19 mouse cellular contexts compared by ENCODE assay signal in the genomic region with DNA sequence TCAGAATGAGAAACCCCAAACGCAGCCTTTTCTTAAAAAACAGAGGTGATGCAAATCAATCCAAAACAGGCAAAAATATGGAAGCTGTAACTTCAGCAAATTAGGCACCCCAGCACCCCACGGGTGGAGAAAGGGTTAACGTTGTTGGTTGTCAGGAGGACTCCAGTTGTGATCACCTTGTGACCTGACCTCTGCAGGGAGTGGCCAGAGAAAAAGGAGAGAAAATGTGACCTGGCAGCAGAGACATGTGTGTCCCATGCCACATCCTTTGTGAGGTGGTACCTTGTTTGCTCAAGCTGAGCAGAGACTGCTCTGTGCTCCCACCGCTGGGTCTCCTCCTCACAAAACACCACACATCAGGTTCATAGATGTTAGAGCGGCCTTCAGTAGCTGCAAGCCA.
A peak's percentile ranks its signal among the peaks of the same experiment; 100 is the strongest.
DNase-seq lines count a peak whose midpoint lies in the region; ATAC-seq lines count a peak whose summit lies in the region.
"Had no signal": no experiment of that assay in that cellular context is flagged by ENCODE, and none has a peak within 500 bp of the region (broad histone marks: within the 10 kb centered on the region; RNA-seq: fewer than 3 reads in every experiment).

No protein-coding gene starts in this region.

- 0 out of 2 replicates have a peak overlapping the region, but pooled peaks have one; percentile 1 for H3K27ac ChIP-seq in brown adipose tissue, adult 24 weeks (replicated peaks; ENCODE audit: low read depth, low read length)
- H3K27ac ChIP-seq in forebrain, embryonic 12.5 days: peak overlapping the region; percentile 95
- H3K27ac ChIP-seq in hindbrain, embryonic 13.5 days: peak overlapping the region; percentile 92
- peak overlapping the region; percentile 92 for H3K27ac ChIP-seq in midbrain, embryonic 14.5 days (replicated peaks; ENCODE audit: low read depth, low read length)
- H3K27ac ChIP-seq: embryonic facial prominence, embryonic 15.5 days; heart, adult 2 months; heart, embryonic 15.5 days; limb, embryonic 15.5 days; stomach, embryonic 15.5 days had no signal

- H3K4me1 ChIP-seq in brown adipose tissue, adult 24 weeks (ENCODE audit: control insufficient read depth, insufficient read depth, insufficient read length, low read length): peaks cover 42% of the 10 kb centered on the region
- peaks cover 85% of the 10 kb centered on the region for H3K4me1 ChIP-seq in forebrain, embryonic 12.5 days
- peaks cover 82% of the 10 kb centered on the region for H3K4me1 ChIP-seq in hindbrain, embryonic 13.5 days (replicated peaks)
- peaks cover 72% of the 10 kb centered on the region for H3K4me1 ChIP-seq in midbrain, embryonic 14.5 days (ENCODE audit: control insufficient read depth, insufficient read depth, low read length)

- 59% methylated on average over 5 of the region's 5 CpGs for WGBS in forebrain, embryonic 12.5 days
- 50% methylated on average over 5 of the region's 5 CpGs for WGBS in hindbrain, embryonic 13.5 days
- WGBS in midbrain, embryonic 14.5 days: 50% methylated on average over 5 of the region's 5 CpGs

- H3K9ac ChIP-seq in forebrain, embryonic 12.5 days: peak overlapping the region; percentile 38
- H3K9ac ChIP-seq in hindbrain, embryonic 13.5 days: no peak overlapping the region; the same call in 1 of the 2 replicates
- H3K9ac ChIP-seq in midbrain, embryonic 14.5 days (replicated peaks; ENCODE audit: low read length): peak overlapping the region; percentile 28; the same call in 1 of the 2 replicates
- H3K9ac ChIP-seq: embryonic facial prominence, embryonic 15.5 days; heart, embryonic 15.5 days; limb, embryonic 15.5 days; stomach, embryonic 15.5 days had no signal

- no peaks in the 10 kb centered on the region for H3K9me3 ChIP-seq in forebrain, embryonic 12.5 days
- H3K9me3 ChIP-seq in hindbrain, embryonic 13.5 days: no peaks in the 10 kb centered on the region
- H3K9me3 ChIP-seq in midbrain, embryonic 14.5 days (ENCODE audit: control insufficient read depth, low read length): no peaks in the 10 kb centered on the region
- H3K9me3 ChIP-seq: embryonic facial prominence, embryonic 15.5 days; heart, embryonic 15.5 days; limb, embryonic 15.5 days; stomach, embryonic 15.5 days had no signal

- no peaks in the 10 kb centered on the region for H3K36me3 ChIP-seq in forebrain, embryonic 12.5 days (replicated peaks)
- H3K36me3 ChIP-seq in hindbrain, embryonic 13.5 days: no peaks in the 10 kb centered on the region
- H3K36me3 ChIP-seq in midbrain, embryonic 14.5 days (ENCODE audit: control insufficient read depth, insufficient read depth, low read length): no peaks in the 10 kb centered on the region
- H3K36me3 ChIP-seq: embryonic facial prominence, embryonic 15.5 days; heart, embryonic 15.5 days; limb, embryonic 15.5 days; stomach, embryonic 15.5 days had no signal

- H3K4me3 ChIP-seq in brown adipose tissue, adult 24 weeks (ENCODE audit: insufficient read depth, low read depth, low read length): no peak overlapping the region
- no peak overlapping the region for H3K4me3 ChIP-seq in forebrain, embryonic 12.5 days (replicated peaks)
- H3K4me3 ChIP-seq in hindbrain, embryonic 13.5 days: no peak overlapping the region
- no peak overlapping the region for H3K4me3 ChIP-seq in midbrain, embryonic 14.5 days (replicated peaks; ENCODE audit: low read depth, low read length)
- H3K4me3 ChIP-seq: embryonic facial prominence, embryonic 15.5 days; heart, adult 2 months; heart, embryonic 15.5 days; limb, embryonic 15.5 days; stomach, embryonic 15.5 days had no signal

- H3K4me2 ChIP-seq in forebrain, embryonic 12.5 days: no peak overlapping the region
- no peak overlapping the region for H3K4me2 ChIP-seq in hindbrain, embryonic 13.5 days
- no peak overlapping the region for H3K4me2 ChIP-seq in midbrain, embryonic 14.5 days (ENCODE audit: low read length)
- H3K4me2 ChIP-seq: limb, embryonic 15.5 days; stomach, embryonic 15.5 days had no signal

- ATAC-seq in forebrain, embryonic 12.5 days (ENCODE audit: low FRiP score): no peak
- no peak for ATAC-seq in hindbrain, embryonic 13.5 days (ENCODE audit: low FRiP score)
- no peak for ATAC-seq in midbrain, embryonic 14.5 days (ENCODE audit: low FRiP score, low TSS enrichment)

- peaks cover 10% of the 10 kb centered on the region; the same call in 1 of the 2 replicates for H3K27me3 ChIP-seq in forebrain, embryonic 12.5 days
- H3K27me3 ChIP-seq in hindbrain, embryonic 13.5 days: peaks cover 11% of the 10 kb centered on the region
- H3K27me3 ChIP-seq in midbrain, embryonic 14.5 days (ENCODE audit: control insufficient read depth, insufficient read depth, low read length): no peaks in the 10 kb centered on the region
- H3K27me3 ChIP-seq: stomach, embryonic 15.5 days had no signal

- no peak for DNase-seq in midbrain, embryonic 14.5 days
- no peak for DNase-seq in lung, postnatal 4 days
- no peak for DNase-seq in gastrocnemius, adult 8-10 months (ENCODE audit: low spot score in 2 of 2)
- DNase-seq in kidney, adult 8-10 months: no peak
- no peak for DNase-seq in ovary, postnatal 36 days (ENCODE audit: low spot score)
- DNase-seq: adrenal gland, postnatal 14 days; cerebellum, adult 9-10 months; gastrocnemius, postnatal 14 days; heart, adult 2 months; kidney, adult 9 months; kidney, postnatal 36 days; lung, adult 18-20 months had no signal

Comparison
In these comparisons a context has a peak if more than half of its experiments do, and no peak if none do; other contexts are left out.
1. H3K27ac ChIP-seq: peak in every context shown above with its lines; median percentile 95 in forebrain, embryonic 12.5 days; 92 in hindbrain, embryonic 13.5 days; 92 in midbrain, embryonic 14.5 days; 1 in brown adipose tissue, adult 24 weeks.